Mouse (Mus musculus) testis, postnatal 10 days (tissue): ENCODE measurements around the gene Zfp956.
"Not testable (repeated sequence)": the region's sequence is repeated elsewhere in the genome, so short reads cannot be mapped to it uniquely, and the experiment has no call there.

Experiments
- DNase-seq: peaks from one replicate; pipeline ENCODE4 v3.0.0; 2021; ENCODE audit warnings: low spot score

Gene Zfp956

DNA sequence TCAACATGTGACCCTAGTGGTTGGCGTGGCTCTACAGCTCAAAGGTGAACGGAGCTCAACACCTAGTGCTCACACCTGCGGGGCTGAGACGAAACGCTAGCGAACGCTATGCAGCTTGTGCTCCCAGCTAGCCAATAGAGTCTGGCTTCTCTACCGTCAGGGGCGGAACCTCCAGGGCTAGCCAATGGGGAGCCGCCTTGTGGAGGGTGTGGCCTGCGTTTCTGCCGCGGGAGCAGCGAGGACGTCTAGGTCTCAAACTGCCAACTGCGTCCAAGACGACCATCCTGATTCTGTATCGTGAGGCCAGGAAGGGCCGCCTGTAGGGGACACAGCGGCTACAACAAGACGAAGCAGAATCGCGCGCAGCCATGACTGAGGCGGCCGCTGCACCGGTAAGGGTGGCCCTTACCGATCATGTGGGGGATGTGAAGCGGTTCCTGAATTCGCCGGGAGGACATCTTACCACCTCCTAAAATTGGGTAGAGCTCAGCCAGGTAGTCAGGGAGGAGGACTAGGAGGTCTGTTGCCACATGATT, at the start of gene Zfp956:
Gene Zfp956 (plus strand): TSS at position 200 of the 536 bp plus-strand sequence.
- peak; percentile 94 for DNase-seq

DNA sequence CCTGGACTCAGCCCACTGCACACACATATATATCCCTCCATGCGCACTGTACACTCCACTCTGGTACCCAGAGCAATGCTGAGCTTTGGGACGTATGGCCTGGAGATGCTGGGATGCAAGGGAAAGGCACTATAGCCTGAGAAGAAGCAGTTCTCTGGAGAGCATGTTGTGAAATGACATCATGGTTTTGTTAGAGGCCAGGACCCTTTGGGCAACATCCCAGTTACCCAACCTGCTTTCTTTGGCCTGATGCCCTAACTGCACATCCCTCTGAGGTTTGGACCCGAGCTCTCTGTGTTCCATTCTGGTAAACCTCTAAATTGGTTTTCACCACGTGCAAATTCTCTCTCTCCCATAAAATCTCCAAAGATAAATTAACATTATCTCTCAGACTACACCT, 49.6 kb upstream of the Zfp956 start:
- DNase-seq = no peak

DNA sequence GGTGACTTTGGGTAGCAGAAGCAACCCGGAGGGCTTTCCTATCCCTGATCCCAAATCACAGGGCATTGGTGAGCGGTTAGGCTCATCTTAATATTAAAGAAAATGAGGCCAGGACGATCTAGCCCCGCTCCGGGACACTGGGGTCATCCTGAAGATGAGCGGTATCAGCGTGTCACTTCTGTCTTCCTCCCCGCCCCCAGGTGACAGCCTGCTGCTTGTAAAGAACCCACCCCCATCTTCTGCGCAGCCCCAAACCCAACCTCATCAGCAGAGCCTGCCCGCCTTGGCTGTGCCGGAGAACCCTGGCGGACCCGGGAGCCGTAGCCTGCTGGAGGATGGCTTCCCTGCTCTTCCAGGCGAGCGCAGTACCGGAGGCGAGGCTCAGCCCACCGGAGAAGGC, 48.8 kb upstream of the Zfp956 start:
- no peak for DNase-seq

DNA sequence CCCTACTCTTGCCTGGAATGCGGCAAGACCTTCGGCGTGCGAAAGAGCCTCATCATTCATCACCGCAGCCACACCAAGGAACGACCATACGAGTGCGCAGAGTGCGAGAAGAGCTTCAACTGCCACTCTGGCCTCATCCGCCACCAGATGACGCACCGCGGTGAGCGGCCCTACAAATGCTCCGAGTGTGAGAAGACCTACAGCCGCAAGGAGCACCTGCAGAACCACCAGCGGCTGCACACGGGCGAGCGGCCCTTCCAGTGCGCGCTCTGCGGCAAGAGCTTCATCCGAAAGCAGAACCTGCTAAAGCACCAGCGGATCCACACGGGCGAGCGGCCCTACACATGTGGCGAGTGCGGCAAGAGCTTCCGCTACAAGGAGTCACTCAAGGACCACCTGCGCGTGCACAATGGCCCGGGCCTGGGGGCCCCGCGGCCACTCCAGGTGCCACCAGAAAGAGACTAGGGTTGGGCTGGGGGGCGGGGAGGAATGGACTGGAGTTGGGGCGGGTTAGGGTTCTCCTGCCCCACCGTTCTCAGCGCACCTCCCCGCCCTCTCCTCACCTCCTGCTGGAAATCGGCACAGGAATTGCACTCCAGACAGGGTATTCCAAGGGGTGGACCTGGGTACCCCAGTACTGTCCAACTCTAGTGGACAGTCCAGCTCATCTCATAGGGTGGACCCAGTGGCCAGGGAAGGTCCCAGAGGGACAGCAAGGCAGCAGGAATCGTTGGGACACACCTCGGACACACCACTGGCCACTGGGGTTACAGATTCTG, 48.1 kb upstream of the Zfp956 start:
- no peak for DNase-seq

DNA sequence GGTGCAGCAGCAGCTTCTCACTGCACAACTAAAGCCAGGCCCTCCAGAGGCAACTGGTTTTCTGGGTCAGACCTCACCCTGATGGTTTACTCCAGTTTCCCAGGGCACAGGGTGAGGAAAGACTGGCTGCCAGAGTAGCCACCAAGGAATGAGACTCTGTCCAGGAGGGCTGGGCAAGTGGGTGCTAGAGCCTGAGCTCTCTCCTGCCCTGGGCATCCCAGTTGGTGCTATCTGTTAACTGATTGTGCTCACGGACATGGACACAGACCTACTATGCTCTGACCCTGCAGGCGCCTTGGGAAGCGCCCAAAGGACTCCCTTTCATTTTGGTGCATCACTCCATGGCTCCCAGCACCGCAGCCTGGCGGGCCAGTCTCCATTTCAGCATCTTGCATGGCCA, 46.9 kb upstream of the Zfp956 start:
- no peak for DNase-seq

DNA sequence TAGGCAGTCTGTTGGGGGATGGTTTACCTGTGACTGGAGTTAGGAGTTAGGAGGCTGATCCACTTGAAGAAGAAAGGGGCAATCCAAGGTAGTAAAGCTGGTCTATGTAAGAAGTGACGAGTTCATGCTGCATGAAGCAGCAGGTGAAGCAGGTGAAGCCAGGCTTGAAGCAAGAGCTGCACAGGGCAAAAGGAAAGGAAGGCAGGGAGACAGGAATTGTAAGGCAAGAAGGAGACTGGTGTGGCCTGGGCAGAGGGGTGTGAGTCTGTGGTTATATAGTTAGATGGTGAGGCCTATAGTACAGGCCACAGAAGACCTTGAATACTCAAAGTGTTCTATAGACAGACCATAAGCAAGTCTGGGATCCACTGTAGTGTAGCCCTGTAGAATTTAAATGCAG, 44.2 kb upstream of the Zfp956 start:
- no peak for DNase-seq

DNA sequence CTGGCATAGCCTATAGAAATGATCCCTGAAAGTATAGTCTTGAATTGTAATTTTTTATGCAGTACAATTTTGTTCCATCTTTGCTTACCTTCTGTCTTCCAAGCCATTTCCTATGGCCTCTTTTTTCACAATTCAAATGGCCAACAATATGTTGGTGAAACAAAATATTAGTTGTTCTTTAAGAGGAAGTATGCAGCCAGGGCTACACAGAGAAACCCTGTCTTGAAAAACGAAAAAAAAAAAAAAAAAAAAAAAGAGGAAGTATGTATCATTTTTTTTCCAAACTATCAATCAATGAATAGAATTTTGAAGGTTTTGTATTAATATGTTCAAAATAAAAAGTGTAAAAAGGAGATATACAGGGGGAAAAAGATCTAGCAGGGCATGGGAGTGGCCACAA, 41.5 kb upstream of the Zfp956 start:
- no peak for DNase-seq

DNA sequence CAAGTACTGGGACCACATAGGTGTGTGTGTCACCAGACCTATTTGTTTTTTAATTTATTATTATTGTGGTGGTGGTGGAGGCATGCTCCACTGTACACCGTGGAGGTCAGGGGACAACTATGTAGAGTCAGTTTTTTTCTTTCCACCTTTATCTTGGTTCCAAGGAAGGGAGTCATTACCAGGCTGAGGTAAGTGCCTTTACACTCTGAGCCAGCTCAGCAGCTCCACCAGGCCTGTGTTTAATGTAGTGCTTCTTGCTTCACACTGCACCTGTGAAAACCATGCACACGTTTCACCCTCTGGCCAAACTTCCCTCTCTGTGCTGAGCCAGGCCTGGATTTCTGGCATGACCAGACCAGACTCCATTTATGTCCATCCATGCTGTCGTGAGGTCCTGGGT, 40.2 kb upstream of the Zfp956 start:
- DNase-seq = peak; percentile 26

DNA sequence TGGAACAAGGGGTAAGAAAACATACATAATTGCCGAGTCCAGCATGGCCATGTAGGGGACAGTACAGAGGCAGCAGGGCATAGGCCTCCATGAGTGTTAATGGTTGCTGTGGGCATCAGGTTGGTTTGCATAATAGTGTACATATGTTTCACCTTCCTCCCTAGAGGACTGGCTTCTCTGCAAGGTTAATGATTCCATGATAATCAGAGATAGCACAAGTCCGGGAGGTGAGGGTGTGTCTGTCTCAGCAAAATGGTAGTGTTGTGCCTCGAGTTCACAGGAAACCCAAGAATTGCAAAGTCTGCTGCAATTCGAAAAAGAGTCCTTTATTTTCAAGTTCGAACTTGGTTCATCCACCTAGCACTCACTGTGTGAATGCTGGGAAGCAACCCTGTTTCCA, 36.1 kb upstream of the Zfp956 start:
- no peak for DNase-seq

DNA sequence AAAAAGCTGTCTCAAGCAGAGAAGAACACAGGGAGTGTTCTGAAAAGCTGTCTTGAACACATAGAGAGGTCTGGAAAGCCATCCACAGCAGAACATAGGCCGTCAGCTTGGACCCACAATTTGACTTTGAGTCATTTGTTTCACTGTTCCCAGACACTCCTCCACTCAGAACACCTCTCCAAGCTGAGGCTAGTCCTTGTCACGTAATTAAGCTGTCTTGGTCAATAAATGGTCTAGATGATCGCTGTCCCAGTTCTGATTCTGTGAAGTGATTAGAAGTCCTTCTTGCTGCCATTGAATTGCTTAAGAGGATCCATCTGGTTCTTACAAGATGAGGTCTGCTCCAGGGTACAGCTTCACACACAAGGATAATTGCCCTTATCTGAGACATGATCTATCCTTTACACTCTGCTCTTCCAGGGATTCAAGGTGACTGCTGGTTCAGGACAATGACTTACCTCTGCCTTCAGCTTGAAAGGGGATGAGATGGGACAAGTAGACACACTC, 34.4 kb upstream of the Zfp956 start:
- no peak for DNase-seq

DNA sequence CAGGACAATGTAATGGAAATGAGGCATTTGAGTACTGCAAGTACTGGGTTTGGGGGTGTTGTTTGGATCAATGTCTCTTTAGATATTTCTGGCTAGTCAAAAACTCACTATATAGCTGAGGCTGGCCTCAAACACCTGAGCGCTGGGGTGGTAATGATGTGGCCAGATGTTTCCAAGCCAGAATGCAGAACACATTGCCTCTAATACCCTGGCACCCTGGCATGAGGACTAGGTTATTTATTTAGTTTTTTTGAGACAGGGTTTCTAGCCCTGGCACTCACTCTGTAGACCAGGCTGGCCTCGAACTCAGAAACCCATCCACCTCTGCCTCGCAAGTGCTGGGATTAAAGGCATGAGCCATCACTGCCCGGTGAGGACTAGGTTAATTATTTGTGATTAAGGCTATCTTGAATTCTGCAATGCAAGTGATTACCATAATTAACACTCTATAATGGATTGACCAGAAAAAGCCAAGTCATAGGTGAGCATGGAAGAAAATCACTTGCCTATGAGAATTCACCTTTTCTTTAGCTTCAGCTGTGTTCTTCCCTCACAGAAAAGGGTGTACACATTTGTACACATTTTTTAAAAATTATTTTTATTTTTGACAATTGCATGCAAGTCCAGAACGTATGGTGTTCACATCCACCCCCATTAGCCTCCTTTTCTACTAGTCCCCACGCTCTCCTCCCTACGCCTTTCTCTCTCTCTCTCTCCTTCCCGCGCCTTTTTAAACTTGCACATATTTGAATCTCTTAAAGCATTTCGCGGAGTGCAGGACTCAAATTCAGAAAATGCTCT, 33.3 kb upstream of the Zfp956 start:
- DNase-seq = no peak

DNA sequence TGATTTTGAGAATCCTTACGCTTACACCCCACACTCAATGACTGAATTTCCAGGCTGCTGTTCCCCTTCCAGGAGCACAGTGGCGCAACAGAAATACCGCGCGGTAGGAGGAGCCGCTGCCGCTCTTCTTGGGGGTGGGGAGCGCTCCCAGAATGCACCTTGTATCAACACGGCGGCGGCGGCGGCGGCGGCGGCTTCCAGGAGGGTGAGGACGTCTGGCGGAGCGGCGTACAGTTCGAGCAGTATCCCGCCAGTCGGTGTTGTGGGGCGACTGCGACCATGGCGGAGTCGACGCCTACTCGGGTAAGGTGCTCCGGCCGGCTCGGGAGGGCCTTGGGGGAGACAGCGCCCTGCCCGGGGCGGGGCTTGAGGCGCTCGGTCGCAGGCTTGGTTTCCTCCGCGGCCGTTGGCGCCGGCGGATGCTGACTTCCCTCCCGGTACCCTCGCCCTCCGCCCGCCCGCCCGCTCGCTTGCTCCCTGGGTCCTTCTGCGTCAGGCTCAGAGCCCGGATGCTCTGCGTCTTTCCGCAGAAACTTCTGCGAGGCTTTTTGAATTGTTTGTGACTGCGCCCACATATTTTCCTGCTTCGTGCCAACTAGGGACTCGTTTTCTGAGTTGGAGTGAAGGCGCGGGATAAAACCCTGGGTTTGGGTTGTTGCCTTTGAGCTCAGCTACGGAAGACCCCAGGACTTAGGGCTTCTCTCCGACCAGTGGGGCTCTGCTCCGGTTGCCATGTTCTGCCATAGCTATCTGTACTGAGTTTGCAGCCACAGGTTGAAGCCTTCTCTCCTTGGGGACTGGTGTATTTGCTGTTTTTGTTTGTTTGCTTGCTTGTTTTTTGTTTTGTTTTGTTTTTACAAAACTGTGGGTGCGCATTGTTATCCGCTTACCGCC, 32.5 kb upstream of the Zfp956 start, which contains the start of gene Zfp212:
Gene Zfp212 (plus strand): TSS at position 30 of the 894 bp plus-strand sequence.
- DNase-seq = peak; percentile 89

DNA sequence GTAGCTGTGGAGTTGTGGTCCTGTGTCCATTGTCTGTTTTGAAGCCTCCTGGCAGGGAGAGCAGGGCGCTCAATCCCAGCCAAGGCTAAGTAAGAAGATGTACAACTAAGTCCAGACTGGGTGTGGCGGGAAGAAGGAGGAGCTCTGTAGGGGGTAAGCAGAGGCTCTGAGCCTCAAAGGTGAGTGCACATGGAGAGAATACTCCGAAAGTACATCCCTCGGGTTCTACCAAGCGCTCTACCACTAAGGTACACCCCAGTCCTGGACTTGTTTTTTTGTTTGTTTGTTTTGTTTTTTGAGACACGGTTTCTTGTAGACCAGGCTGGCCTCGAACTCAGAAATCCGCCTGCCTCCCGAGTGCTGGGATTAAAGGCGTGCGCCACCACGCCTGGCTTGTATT, 10.7 kb upstream of the Zfp956 start:
- DNase-seq = no peak

DNA sequence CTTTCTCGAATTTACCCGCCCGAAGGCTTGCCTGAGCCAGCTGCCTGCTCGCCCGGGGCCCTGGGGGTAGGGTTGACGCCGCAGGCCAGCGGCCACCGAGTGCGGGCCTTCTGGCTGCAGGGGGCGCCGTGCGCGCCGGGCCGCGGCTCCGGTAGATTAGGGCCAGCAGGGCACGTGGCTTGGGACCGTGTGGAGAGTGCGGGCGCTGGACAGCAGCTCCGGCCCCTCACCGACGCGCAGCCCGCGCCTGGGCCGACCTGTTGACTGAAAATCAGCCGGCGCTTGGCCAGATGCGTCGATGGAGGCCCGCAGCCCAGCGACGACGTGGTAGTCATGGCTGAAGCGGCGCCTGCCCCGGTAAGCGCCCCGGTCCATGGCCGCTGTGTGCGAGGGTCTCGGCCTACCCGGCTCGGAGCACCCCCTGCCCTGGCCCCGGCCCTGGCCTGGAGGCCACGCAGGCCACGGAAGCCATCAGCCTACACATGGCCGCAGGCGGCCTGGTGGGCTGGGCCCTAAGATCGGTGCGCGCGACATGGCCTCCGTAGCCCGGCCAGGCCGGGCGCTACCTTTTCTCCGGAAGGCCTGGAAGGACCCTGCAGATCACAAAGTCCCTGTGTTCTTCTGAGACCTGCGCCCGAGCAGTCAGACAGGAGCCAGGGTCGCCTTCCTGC, 10.0 kb upstream of the Zfp956 start:
- DNase-seq = peak; percentile 83

DNA sequence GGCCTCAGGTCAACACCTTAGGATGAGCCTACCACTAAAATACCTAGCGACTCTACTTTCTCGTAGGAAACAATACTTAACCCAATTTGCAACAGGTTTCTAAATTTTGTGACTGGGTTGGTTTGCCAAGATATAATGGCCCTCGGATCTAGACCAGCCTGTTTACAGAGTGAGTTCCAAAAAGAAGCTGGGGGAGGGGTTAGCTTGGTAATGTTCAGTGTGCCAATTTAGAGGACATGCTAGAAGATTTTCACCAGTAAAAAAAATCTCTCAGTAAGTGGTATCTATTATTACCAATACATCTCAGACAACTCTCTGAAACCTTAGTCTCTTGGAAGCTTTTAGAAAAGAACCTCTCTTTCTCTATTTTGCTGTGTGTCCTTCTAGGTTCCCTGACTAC, 9.5 kb upstream of the Zfp956 start:
- DNase-seq = no peak

DNA sequence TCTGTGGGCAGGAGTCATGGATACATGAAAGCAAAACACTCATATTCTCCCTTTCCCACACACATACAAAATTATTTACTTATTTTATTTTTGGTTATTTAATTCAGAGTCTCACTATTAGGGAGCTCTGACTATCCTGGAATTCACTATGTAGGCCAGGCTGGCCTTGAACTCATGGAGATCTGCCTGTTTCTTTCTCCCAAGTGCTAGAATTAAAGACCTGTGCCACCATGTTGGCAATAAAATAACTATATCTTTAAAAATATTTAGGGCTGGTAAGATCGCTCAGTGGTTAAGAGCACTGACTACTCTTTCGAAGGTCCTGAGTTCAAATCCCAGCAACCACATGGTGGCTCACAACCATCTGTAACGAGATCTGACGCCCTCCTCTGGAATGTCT, 5.8 kb upstream of the Zfp956 start:
- no peak for DNase-seq

DNA sequence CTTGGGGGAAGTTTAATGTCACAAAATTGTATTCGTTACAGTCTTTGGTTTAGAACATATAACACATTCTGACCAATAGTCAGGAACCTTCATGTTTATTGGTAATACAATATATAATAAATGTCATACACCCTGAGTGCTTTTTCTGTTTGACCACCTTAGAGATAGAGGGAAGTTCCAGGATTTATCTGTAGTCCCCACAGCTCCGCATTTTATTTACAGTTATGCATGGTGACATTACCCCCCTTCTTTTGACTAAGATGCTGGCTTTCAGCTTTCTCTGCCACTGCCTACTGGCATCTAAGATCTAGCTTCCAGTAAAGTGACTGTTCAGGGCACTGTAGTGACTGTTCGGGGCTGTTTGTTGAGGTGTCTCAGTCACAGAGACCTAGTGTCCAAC, 1.2 kb downstream of the Zfp956 start:
- no peak for DNase-seq

DNA sequence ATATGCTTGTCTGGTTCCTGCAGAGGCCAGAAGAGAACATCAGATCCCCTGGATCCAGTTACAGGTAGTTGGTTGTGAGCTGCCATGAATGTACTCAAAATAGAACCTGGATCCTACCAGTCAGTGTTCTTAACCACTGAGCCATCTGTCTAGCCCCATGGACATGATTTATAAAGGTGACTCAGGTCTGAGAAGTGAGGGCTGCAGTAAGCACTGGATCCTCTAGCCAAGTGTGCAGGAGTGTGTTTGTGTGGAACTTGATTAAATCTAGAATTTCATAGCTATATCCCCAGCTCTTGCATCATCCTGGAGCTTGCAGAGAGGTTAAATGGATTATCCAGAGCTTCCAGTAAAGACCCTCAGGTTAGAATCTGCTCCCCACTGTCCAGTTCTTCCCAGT, 4.6 kb downstream of the Zfp956 start:
- no peak for DNase-seq

DNA sequence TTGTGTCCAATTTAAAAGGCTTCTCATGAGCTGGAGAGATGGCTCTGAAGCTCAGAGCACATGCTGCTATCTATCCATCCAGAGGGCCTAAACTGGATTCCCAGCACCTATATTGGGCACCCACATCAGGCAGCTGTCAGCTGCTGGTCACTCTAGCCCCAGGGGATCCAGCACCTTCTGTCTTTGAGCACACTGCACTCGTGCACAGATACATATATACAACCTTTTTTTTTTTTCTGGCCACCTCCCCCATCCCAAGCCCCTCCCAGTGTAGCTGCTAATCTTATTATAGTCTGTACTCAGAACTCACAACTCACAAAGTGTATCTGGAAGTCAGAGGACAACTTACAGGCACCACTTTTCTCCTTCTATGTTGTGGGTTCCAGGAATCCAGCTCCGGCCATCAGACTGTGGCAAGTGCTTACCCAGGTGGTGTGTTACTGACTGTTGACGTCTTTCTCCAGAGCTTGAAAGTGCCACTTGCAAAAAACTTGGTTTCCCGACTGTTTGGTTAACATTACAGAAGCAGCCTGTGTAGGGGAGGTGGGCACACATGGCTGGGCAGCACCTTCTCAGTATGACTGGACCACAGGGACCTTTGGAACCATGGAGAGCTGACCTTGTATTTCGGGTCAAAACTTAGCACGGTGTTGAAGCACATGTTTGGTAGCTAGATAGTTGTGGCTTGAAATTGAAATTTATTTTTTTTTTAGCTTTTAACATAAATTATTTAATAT, 7.7 kb downstream of the Zfp956 start:
- no peak for DNase-seq

DNA sequence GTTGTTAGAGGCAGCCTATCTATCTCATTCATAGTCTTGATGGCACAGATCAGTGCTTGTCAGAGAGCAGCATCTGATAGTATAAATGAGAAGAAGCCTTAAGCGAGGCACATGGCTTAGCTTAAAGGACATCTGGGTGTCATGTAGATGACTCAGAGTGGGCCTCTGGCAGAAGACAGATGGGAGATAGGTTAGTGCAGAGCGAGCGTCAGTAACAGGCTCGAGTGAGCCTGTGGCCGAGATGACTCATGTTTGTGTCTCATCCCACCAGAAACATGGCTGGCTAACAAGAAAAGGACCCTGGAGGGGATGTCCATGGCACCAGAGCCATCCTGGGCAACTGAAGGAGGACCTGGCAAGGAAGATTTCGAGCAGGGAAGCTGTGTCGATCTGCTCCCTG, 9.9 kb downstream of the Zfp956 start:
- no peak for DNase-seq

DNA sequence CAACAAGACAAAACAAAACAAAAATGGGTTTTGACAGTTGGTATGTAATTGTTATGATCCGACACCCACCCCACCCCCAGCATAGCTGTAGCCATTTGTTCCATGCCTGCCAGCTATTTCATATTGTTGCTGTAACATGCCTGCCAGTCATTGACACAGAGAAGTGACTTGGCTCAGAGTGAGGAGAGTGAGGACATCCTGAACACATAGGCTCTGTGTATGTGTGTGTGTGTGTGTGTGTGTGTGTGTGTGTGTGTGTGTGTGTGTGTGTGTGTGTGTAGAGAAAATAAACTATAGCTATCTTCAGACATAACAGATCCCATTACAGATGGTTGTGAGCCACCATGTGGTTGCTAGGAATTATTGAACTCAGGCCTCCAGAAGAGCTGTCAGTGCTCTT, 15.0 kb downstream of the Zfp956 start:
- DNase-seq = not testable (repeated sequence)
